Mouse (Mus musculus): Measurements from ENCODE around the gene Tmprss15. TPM values are rescaled to one million over a fixed set of nuclear protein-coding genes. Genes with fewer than 3 reads are reported as not detected.

Gene Tmprss15
- total RNA-seq, 4 experiments from 2014 or later: not detected

DNA sequence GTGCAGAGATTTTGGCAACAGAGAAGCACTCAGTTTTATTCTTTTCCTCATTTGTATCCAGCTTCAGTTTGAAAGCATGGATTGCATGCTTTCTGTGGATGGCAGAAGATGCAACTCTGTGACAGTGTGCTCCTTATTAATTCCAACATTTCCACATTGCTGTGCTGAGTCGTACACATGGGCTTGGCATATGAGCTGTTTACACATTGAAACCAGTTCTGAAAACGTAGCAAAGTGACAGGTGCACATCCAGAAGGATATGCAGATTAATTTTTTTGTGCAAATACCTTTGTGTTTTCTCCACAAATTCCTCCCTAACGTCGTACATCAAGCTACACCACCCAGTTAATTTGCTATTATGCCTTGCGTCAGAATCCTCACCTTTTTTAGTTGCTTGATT, 168.3 kb downstream of the Tmprss15 start:
- no peak for DNase-seq (ENCODE audit: low spot score in 2 of 2)

Other genes with a start within 250 kb of the Tmprss15 start
- gene Chodl, start 160.1 kb downstream of the Tmprss15 start, total RNA-seq (2022): under 1 TPM; 0.18 to 0.39 (median 0.31) TPM